Mouse (Mus musculus) right cerebral cortex, postnatal 25 days (tissue): Measurements from ENCODE around the gene Mab21l1.

Source experiments
- DNase-seq: peaks from one replicate; pipeline ENCODE4 v3.0.0; 2022

Gene Mab21l1

DNA sequence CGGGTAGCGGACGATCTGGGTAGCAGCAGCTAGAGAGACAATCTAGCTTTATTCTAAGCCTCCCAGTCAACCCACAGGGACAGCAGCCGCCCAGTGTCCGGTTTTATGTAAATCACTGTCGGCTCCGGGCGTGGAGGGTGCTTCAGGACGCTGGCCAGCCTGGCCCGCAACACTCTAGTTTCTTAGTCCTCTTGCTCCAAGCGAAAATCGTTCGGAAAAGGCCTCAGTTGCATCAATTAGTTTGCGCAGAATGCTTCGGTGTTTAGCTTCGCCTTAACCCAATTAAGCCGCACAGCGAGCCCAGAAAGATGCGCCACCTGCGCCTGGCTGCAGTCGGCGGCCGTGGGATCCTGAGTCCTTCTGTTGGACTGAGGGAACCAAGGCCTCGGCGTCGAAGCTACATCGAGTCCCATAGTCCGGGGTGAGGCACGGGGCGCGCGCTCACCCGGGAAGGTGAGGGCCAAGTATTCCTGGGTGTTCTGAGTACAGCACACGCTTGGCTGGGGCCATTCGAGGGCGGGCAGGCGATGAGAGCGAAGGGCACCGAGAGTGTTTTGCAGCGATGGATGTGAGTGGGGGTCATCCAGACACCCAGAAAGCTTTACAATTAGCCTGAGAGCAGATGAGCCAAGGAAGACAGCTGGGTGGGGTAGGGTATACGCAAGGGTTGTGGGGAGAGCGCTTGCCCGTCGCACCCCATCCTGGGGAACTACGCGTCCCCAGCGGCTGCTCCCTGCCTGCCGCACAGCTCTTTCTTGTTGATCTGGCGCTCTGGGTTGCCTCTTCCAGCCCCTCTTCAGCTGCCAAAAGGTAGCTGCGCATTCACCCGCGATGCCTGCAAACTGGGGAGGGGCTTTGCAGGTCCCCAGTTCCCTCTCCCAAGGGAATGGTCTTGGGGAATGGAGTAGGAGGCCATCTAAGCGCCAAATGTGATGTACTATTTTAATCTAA is 1.9 kb upstream of the Mab21l1 start:
- no peak for DNase-seq

DNA sequence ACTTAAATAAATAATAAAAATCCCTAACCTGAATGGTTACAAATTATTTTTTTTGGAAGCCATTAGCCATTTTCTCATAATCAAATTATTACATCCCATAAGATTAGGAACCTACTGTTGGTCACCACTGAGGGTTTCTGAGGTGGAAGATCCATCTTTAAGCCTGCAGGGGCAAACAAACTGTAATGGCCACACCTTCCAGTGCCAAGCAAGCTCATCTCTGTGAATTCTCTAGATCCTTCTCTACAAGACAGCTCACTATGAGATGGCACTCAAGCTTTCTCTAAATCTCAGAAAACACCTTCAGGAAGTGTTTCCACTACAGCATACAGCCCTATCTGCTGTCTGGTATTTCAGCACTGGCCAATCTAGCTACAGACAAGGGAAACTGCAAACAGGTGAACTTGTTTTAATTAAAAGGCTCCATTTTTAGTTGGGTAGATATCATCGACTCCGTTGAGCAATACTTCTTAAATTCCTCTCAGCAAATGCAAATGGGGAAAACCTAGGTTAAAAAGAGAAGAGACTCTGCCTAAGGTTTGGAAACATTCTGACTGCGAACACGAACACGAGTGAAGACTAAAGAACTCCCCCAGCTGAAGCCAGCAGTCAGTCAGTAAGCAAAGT is 768 bp upstream of the Mab21l1 start:
- no peak for DNase-seq

DNA sequence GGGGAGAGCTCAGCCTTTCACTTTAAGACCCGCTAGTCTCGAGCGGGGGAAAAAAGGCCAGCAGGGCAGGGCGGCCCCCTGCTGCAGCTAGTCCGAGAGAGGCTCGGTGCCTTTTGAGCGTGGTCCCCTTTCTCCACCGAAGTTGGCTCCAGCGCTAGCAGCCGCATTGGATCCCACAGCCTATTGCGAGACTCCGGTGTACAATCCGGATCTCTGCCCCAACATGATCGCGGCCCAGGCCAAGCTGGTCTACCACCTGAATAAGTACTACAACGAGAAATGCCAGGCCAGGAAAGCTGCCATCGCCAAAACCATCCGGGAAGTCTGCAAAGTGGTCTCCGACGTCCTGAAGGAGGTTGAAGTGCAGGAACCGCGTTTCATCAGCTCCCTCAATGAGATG is 461 bp downstream of the Mab21l1 start:
- no peak for DNase-seq

DNA sequence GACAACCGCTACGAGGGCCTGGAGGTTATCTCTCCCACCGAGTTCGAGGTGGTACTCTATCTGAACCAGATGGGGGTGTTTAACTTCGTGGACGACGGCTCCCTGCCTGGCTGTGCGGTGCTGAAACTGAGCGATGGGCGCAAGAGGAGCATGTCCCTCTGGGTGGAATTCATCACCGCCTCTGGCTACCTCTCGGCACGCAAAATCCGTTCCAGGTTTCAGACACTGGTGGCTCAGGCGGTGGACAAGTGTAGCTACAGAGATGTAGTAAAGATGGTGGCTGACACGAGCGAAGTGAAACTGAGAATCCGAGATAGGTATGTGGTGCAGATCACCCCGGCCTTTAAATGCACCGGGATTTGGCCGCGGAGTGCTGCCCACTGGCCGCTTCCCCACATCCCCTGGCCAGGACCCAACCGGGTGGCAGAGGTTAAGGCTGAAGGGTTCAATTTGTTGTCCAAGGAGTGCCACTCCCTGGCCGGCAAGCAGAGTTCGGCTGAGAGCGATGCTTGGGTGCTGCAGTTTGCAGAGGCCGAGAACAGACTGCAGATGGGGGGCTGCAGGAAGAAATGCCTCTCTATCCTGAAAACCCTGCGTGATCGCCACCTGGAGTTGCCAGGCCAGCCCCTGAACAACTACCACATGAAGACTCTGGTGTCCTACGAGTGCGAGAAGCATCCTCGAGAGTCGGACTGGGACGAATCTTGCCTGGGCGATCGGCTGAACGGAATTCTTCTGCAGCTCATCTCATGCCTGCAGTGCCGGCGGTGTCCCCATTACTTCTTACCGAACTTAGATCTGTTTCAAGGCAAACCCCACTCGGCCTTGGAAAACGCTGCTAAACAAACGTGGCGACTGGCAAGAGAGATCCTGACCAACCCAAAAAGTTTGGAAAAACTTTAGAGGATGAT is 1.1 kb downstream of the Mab21l1 start:
- no peak for DNase-seq

DNA sequence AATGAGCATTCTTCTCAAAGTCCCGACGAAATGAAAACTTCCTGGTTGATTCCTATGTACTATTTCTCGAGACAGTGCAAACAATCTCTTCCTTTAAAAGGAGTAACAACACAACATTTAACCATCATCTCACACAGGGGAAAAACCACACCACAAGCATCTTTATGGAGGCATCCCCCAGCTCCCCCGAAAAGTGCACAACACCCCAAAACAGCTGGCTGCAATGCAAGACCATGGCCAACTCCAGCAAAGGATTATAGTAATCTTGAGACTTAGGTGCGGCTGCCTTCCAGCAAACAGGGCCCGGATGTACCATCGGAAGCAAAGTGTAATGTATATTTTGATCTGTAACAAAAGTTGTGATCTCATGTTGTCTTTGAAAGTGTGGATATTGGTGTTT is 1.8 kb downstream of the Mab21l1 start:
- DNase-seq, result no peak

DNA sequence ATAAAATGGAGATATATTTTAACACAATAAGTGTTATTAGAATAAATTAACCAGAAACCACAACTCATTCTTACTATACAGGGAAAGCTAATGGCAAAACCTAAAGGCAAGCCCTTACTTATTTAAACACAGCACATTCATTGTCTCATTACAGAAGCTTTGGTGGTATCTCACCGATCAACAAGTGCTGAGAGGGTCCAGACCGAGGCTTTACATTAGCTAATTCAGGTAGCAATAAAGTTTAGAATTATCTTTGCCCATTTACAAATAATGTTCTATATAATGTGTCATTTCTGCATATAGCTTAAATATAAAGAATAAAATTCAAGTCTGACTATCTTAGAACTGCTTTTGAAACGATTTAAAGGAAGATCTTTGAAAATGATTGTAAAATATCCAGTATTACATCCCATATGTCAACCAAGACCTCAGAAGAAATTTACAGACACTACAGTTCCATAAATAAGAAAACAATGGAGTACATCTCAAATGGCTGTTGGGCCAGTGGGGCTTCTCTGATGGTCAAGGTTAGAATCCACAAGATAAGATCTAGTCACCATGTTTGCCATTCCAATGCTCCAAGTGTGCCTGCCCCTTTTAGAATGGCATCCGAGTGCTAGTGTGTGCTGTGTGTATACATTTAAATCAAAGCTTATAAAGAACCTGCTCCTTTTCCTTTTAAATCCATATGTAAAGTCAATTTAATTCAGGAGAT is 3.1 kb downstream of the Mab21l1 start:
- DNase-seq, result no peak

DNA sequence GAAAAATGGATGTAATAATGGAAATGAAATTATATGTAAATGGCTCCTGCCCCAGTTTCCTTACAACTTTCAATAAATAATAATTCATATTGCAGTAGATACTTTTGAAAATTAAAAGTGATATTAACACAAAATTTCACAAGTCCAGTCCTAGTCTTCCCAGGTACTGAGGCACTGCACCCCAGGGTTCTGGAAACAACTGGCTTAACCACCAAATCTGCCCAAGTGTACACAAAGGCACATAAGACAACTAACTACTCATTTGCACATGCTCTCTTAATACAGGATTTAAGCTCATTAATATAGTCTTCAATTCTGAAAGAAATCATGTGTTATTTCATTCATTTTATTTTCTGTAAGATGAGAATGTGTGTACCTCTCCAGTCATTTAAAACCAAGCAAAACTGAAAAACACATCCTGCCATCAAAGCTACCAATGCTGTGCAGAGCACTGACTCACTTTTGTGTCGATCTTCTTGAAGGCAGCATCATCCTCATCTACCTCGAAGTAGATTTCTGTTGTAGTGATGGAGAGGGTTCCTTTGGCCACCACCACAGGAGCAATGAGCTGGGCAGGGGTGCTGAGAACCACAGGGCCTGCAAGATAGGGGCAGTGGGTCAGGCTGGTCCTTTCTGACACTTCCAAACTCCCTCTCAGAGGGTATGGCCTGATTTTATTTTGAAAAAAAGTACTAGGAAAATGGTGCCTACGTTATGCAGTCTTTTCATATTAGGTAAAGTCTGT is 3.8 kb downstream of the Mab21l1 start:
- DNase-seq, result no peak

DNA sequence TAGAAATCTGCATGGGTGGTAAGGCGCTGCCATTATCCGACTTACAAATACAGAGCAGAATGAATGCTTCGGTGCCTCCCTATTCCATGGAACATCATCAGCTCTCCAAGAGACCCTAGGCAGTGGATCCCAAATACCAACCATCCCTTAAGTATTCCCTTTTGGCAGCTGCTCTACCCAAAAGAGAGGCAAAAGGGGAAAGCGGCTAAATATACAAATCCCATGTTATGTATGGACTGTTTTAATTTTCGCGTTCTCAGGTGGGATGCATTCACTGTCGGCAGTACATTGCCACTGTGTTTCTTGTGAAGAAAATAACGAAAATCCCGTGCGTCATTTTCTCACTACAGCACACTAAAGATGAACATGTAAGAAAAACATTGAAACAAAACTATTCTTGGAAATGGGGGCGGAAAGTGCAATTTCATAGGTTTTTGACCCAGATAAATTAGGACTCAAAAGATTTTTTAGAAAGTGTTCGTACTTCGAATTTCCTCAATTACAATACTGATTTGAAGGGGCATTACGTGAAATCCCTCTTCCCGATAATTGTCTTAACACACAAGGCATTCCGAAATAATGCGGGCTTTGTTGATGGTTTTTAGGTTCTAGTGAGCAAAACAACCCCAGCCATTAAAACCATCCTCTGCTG is 4.7 kb downstream of the Mab21l1 start:
- no peak for DNase-seq

DNA sequence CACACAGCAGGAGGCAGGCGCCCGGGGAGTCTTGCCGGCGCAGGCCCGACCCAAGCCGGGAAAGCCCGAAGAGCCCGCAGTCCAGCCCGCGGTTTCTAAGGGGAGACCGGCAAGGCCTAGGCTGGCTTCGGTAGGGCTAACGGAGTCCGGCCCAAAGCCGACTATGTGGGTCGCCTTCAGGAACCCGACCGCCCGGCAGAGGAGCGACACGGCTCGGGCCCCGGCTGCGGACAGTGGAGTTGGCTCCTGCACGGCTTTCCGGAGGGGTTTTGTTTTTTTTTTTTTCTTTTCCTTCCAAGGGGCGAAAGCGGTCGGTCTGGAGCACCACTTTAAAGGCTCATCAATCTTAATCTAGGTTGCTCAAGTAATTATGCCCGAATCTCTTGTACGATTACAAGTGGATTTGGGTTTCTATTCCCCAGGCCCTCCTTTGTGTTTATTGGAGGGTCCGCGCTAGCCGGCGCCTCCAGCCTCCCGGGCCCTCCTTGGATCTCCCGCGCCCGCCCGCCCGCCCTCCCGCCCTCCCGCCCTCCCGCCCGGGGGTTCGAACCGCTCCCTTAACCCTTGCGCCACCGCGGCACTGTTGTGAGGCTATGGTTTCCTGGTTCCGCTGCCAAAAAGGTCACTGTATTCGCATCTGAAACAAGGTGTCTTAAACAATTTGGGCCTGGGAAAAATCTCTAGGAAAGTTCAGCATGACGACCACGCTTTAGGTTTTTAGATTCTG is 5.3 kb downstream of the Mab21l1 start:
- DNase-seq, result peak; percentile 49

DNA sequence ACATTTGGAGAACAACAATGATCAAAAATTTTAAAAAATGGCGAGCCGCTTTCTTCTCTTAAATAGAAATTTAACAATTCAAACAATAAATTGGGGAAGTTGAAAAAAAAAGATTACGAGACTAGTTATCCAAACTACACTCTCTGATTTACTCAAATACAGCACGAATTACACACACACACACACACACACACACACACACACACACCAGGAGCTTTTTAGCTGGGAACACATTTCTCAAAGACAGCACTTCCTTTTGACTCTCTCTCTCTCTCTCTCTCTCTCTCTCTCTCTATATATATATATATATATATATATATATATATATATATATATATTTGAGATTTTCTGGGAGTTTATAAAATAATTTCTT is 5.9 kb downstream of the Mab21l1 start:
- no peak for DNase-seq

DNA sequence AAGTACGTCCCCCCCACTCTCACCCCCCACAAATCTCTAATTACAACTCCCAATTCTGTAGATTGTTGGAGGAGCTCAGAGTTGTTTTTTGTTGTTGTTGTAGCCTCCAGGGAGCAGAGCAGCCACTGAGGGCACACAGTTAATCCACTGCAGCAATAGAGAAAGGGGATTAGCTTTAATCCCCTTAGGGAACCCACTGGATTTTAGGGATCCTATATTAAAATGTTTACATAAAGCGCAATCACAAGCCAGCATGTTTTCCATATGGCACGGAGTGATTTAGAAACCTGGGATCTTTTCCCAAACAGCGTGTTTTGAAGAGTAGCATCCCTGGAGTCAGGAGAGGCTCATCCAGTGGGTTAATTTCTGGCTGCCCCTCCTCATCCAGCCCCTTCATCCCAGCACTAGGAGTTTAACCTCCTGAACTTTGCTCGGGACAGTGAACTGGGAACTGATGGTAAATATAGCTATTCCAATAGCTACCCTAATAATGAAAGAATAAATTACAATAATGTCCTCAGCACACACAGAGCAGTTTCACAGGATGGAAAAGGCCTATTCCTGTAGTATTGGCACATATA is 6.4 kb downstream of the Mab21l1 start:
- DNase-seq, result no peak

DNA sequence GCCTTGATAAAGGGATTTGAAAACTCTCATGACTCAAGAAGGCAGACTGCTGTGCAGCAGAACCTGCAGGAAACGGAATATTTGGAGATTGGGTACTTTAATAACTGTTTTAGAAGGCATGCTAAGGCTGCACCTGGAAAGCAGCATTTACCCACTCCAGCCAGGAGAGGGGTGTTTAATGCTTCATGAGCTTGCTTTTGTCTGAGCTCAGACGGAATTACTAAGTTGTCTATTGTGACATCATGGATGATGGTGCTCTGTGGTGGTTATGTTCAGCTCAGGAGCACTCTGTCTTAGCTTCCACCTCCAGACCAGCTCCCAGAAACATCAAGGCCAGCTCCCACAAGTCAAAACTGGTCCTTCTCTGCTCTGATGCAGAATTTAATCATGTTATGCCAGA is 7.5 kb downstream of the Mab21l1 start:
- DNase-seq, result no peak

DNA sequence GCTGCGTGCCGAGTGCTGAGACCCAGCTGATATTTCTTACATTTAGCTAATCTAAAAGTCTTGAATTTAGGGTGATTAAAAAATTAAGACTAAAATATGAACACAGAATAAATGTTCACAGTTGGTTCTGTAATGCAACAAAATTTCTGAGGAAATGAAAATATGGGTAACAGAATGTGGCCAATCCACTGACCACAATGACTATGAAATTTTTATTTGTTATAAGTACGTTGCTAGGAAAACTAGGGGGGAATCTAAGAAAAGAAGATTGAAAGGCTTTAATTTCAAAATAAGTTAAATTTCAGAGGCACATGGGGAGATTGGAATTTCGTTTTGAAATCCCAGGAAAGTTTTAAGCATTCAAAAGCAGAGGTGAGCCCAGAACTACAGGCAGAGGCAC is 8.3 kb downstream of the Mab21l1 start:
- no peak for DNase-seq

DNA sequence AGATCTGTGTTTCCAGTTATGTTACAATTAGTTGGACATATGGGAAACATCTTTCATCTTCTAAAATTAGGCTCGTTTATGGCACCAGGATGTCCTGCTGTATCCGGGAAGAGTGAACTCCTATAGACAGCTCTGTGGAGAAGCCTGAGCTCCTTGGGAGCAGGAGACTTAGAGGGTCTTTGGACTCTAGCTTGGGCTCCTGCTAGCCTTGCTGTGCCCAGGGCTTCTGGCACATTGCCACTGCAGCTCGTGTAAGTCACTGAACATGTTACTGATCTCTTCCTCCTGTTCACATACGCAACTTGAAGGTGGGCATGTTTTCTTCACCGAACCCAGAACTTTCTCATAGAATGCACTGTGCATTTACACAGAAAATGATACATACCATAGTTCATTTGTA is 9.9 kb downstream of the Mab21l1 start:
- no peak for DNase-seq

DNA sequence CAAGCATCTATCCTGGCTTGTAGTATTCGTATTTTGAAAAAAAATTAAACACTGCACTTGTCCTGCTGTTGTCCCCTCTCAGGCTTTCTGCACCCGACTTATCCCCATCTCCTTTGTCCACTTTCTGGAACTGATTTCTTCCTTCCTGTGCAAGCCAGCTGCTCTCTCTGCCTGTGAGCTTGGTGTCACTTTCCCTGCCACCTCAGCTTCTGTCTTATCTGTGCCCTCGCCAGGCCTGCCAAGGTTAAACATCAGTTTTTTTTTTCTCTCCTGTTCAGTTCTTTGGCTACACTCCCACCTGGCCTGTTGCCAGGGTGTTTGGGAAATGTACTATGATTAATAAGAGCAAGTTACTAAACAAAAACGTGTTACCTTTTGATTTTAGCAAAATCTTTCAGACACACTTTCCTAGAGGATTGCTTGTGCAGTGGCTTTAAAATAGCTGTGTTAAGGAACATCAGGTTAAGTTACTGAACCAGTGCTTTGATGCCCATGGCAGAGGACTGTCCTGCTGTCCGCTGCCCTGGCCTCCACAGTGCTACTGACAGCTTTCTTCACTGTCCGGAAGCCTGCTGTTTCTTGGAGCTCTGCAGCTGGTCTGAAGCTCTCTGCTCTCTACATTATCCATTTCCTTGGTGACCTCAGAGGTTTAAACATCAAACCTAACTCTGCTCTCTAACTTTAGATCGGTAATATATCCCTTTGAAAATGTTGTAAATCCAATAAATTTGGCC is 11.7 kb downstream of the Mab21l1 start:
- DNase-seq, result no peak

DNA sequence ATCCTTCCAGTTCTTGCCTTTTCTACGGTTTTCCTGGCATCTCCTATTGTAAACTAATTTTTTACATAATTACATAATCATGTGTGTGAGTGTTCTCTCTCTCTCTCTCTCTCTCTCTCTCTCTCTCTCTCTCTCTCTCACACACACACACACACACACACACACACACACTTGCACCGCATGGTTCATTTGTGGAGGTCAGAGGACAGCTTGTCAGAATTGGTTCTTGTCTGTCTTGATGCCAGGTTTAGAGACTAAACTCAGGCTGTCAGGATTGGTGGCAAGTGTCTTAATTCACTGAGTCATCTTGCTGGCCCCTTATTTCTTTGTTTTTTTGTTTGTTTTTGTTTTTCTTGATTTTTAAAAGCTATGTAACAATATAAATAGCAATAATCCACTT is 12.5 kb downstream of the Mab21l1 start:
- DNase-seq, result no peak

DNA sequence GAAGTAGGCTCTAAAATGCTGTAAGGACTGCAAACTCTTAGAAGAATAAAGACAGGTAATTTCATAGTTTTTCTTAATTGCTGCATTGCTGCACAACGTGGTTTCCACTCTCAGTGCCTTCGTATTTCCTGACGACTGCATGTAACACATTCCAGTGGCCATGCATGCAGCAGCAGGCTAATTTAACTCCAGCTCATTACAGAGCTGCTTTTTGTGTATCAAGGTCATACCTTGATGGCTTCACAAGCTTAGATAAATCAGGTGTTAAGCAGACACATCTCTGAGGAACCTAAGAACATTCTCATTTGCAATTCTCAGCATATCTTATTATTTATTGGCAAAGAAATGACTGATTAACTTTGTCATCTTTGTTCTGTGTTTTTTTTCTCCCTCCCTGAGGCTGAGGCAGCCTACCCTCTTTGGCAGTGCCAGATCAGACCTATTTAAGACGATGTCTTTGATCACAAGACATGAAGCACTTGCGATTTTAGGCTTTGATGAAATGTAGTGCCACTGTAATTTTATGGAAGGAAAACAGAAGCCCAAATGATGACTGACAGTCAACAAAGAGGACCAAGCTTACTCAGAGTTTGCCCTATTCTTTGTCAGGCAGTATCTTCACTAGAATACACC is 32.8 kb downstream of the Mab21l1 start:
- no peak for DNase-seq

DNA sequence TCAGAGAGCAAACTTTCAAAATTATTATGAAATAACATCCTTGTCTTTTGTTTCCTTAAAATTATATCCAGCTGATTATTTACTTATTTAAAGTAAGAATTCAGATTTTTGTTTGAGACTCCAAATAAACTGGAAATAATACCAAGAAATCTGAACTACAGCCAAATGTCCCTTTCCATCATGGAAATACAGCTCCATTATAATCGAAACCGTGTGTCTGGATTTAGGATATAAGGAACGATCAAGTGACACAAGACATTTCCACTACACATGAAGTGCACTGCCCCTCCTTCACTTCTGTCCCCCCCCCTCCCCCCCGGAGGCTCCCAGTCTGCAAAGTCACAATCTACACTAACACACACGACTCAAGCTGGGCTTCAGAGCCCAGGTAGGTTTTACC is 33.8 kb downstream of the Mab21l1 start:
- DNase-seq, result no peak
